Comparison of ENCODE assay signal across 15 mouse cellular contexts in the genomic region with DNA sequence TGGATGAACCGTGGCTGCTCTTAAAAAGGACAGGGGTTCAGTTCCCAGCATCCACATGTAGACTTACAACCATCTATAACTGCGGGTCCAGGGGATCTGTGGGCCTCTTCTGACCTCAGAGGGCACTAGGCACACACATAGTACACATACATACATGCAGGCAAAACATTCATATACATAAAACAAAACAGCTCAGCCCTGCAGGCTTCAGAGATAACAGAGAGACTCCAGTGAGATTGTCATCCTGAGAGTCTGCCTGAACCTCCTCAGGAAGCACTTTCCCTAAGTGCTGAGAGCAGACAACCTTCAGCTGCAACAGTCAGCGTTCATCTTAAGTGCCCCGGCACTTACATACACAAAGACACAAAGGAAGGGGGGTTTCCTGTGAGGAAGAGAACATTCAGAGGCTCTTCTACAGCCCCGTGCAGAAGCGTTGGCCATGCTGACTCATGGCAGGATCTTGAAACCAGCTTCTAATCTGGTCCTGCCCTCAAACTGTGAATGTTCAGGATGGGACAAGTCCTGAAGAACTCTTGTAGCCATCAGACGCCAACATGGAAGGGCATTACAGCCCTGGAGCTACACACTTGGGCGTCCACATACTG. TPM values are rescaled to one million over a fixed set of nuclear protein-coding genes. Genes with fewer than 3 reads are reported as not detected.
DNase-seq lines count a peak whose midpoint lies in the region; ATAC-seq and TF ChIP-seq lines count a peak whose summit lies in the region.
"Had no signal": no experiment of that assay in that cellular context is flagged by ENCODE, and none has a peak within 500 bp of the region (broad histone marks: within the 10 kb centered on the region; RNA-seq: fewer than 3 reads in every experiment).

No protein-coding gene starts in this region.

- dilution Hi-C loops in CH12.LX (cut with MboI; ENCODE audit: extremely low pct_ligation_motif_present, extremely low pct_unique_long_range_greater_than_20kb, low sequenced_read_pairs): no loop called here

- no peak for TF ChIP-seq POLR2A in CH12.LX (IDR thresholded peaks at IDR 0.05; ENCODE audit: low read depth, low read length)

- no peak for DNase-seq in heart, adult 9 months (ENCODE audit: low spot score in 2 of 2)
- DNase-seq in CH12.LX (ENCODE audit: extremely low read depth): peak; percentile 53
- DNase-seq in forebrain, postnatal 0 days: no peak
- DNase-seq: adrenal gland, adult 2 months; cerebellum, postnatal 14 days; kidney, postnatal 14 days; right cerebral cortex, adult 18-20 months had no signal

- H3K27me3 ChIP-seq in heart, embryonic 16.5 days (ENCODE audit: control insufficient read depth, insufficient read depth, low read length): no peaks in the 10 kb centered on the region
- H3K27me3 ChIP-seq in CH12.LX (replicated peaks): no peaks in the 10 kb centered on the region
- no peaks in the 10 kb centered on the region for H3K27me3 ChIP-seq in liver, embryonic 12.5 days (replicated peaks)
- H3K27me3 ChIP-seq in stomach, embryonic 16.5 days (ENCODE audit: control insufficient read depth, insufficient read depth, low read length): no peaks in the 10 kb centered on the region
- no peaks in the 10 kb centered on the region for H3K27me3 ChIP-seq in forebrain, postnatal 0 days (ENCODE audit: insufficient read depth, low read length)
- no peaks in the 10 kb centered on the region for H3K27me3 ChIP-seq in kidney, embryonic 16.5 days (ENCODE audit: insufficient read depth, low read length)
- H3K27me3 ChIP-seq in forebrain, embryonic 13.5 days: no peaks in the 10 kb centered on the region

- 36% methylated on average over 8 of the region's 8 CpGs for WGBS in heart, embryonic 16.5 days
- WGBS in liver, embryonic 12.5 days (ENCODE audit: insufficient replicate concordance): 25% methylated on average over 8 of the region's 8 CpGs
- WGBS in stomach, embryonic 16.5 days: 45% methylated on average over 8 of the region's 8 CpGs
- 70% methylated on average over 8 of the region's 8 CpGs for WGBS in forebrain, postnatal 0 days
- 51% methylated on average over 8 of the region's 8 CpGs for WGBS in kidney, embryonic 16.5 days
- WGBS in forebrain, embryonic 13.5 days: 76% methylated on average over 8 of the region's 8 CpGs

- no peak overlapping the region for H3K4me2 ChIP-seq in heart, embryonic 16.5 days (ENCODE audit: low read depth, low read length)
- peak overlapping the region; percentile 21 for H3K4me2 ChIP-seq in CH12.LX (ENCODE audit: insufficient read depth, low read depth, poor library complexity, severe bottlenecking)
- H3K4me2 ChIP-seq in liver, embryonic 12.5 days: peak overlapping the region; percentile 19
- no peak overlapping the region for H3K4me2 ChIP-seq in stomach, embryonic 16.5 days (ENCODE audit: low read depth, low read length)
- H3K4me2 ChIP-seq in forebrain, postnatal 0 days (ENCODE audit: low read depth): no peak overlapping the region
- H3K4me2 ChIP-seq in kidney, embryonic 16.5 days (replicated peaks; ENCODE audit: low read depth, low read length): no peak overlapping the region
- H3K4me2 ChIP-seq in forebrain, embryonic 13.5 days: no peak overlapping the region

- peaks cover 5% of the 10 kb centered on the region; the same call in 1 of the 2 replicates for H3K4me1 ChIP-seq in heart, embryonic 16.5 days (ENCODE audit: control insufficient read depth, insufficient read depth, low read length)
- H3K4me1 ChIP-seq in CH12.LX (ENCODE audit: control insufficient read depth in 1 of 2, insufficient read depth in 2 of 2): peaks cover 31 to 47% of the 10 kb centered on the region in 2 experiments
- peaks cover 43% of the 10 kb centered on the region for H3K4me1 ChIP-seq in liver, embryonic 12.5 days
- H3K4me1 ChIP-seq in stomach, embryonic 16.5 days (ENCODE audit: control insufficient read depth, insufficient read depth, low read length): peaks cover 4% of the 10 kb centered on the region; the same call in 1 of the 2 replicates
- H3K4me1 ChIP-seq in forebrain, postnatal 0 days (ENCODE audit: insufficient read depth): no peaks in the 10 kb centered on the region
- H3K4me1 ChIP-seq in kidney, embryonic 16.5 days (ENCODE audit: insufficient read depth, low read length): 0 out of 2 replicates have a peak, but pooled peaks cover 3% of the 10 kb centered on the region
- no peaks in the 10 kb centered on the region for H3K4me1 ChIP-seq in forebrain, embryonic 13.5 days

- ATAC-seq in heart, embryonic 16.5 days (replicated peaks; ENCODE audit: extremely low read depth, insufficient read depth, low FRiP score): 0 out of 2 replicates have a peak, but pooled peaks have one; percentile 28
- peak; percentile 77 for ATAC-seq in liver, embryonic 12.5 days
- peak; percentile 37; the same call in 1 of the 2 replicates for ATAC-seq in stomach, embryonic 16.5 days (ENCODE audit: insufficient read depth, low FRiP score)
- ATAC-seq in forebrain, postnatal 0 days: no peak
- ATAC-seq in kidney, embryonic 16.5 days (ENCODE audit: low FRiP score, low TSS enrichment): no peak
- ATAC-seq in forebrain, embryonic 13.5 days: no peak
- ATAC-seq: midbrain, embryonic 16.5 days had no signal

- in situ Hi-C loops in CH12.LX (cut with MboI; ENCODE audit: low pct_ligation_motif_present, low pct_unique_long_range_greater_than_20kb, low sequenced_read_pairs): no loop called here

- no peak overlapping the region for H3K4me3 ChIP-seq in heart, embryonic 16.5 days (ENCODE audit: low read length)
- H3K4me3 ChIP-seq in CH12.LX (replicated peaks in 1 of 3; ENCODE audit: low read depth in 2 of 3, low read length in 2 of 3, poor library complexity in 1 of 3): no peak overlapping the region
- H3K4me3 ChIP-seq in liver, embryonic 12.5 days: no peak overlapping the region
- no peak overlapping the region for H3K4me3 ChIP-seq in stomach, embryonic 16.5 days (replicated peaks; ENCODE audit: low read length)
- no peak overlapping the region for H3K4me3 ChIP-seq in forebrain, postnatal 0 days (ENCODE audit: low read depth, low read length)
- no peak overlapping the region for H3K4me3 ChIP-seq in kidney, embryonic 16.5 days (ENCODE audit: low read length)
- H3K4me3 ChIP-seq in forebrain, embryonic 13.5 days: no peak overlapping the region

- no peak for TF ChIP-seq RAD21 in CH12.LX (IDR thresholded peaks at IDR 0.05; ENCODE audit: low read depth, low read length)

- H3K36me3 ChIP-seq in heart, embryonic 16.5 days (ENCODE audit: control insufficient read depth, insufficient read depth): no peaks in the 10 kb centered on the region
- H3K36me3 ChIP-seq in CH12.LX (replicated peaks in 1 of 2; ENCODE audit: control insufficient read depth in 1 of 2, insufficient read depth in 1 of 2, low read length in 1 of 2): peaks cover 0 to 10% of the 10 kb centered on the region in 2 experiments
- H3K36me3 ChIP-seq in liver, embryonic 12.5 days: no peaks in the 10 kb centered on the region
- H3K36me3 ChIP-seq in stomach, embryonic 16.5 days (ENCODE audit: control insufficient read depth, insufficient read depth, low read length): no peaks in the 10 kb centered on the region
- H3K36me3 ChIP-seq in forebrain, postnatal 0 days (ENCODE audit: insufficient read depth): no peaks in the 10 kb centered on the region
- H3K36me3 ChIP-seq in kidney, embryonic 16.5 days (ENCODE audit: insufficient read depth, low read length): no peaks in the 10 kb centered on the region
- H3K36me3 ChIP-seq in forebrain, embryonic 13.5 days (ENCODE audit: poor library complexity, severe bottlenecking): no peaks in the 10 kb centered on the region

- no peaks in the 10 kb centered on the region for H3K79me2 ChIP-seq in CH12.LX (replicated peaks; ENCODE audit: control insufficient read depth, extremely low read depth, insufficient read depth, poor library complexity, severe bottlenecking)

- peaks cover 7% of the 10 kb centered on the region; the same call in 1 of the 2 replicates for H3K9me3 ChIP-seq in heart, embryonic 16.5 days (replicated peaks; ENCODE audit: control insufficient read depth, low read length)
- H3K9me3 ChIP-seq in CH12.LX (replicated peaks; ENCODE audit: low read length): peaks cover 20% of the 10 kb centered on the region
- H3K9me3 ChIP-seq in liver, embryonic 12.5 days (replicated peaks): 0 out of 2 replicates have a peak, but pooled peaks cover 5% of the 10 kb centered on the region
- no peaks in the 10 kb centered on the region for H3K9me3 ChIP-seq in stomach, embryonic 16.5 days (replicated peaks; ENCODE audit: control insufficient read depth, low read length)
- H3K9me3 ChIP-seq in forebrain, postnatal 0 days (ENCODE audit: low read length): no peaks in the 10 kb centered on the region
- peaks cover 5% of the 10 kb centered on the region; the same call in 1 of the 2 replicates for H3K9me3 ChIP-seq in kidney, embryonic 16.5 days (ENCODE audit: low read length)
- H3K9me3 ChIP-seq in forebrain, embryonic 13.5 days (replicated peaks): no peaks in the 10 kb centered on the region

- no peak overlapping the region for H3K9ac ChIP-seq in heart, embryonic 16.5 days (ENCODE audit: low read length)
- H3K9ac ChIP-seq in CH12.LX (ENCODE audit: insufficient read depth, low read depth): no peak overlapping the region
- peak overlapping the region; percentile 14; the same call in 1 of the 2 replicates for H3K9ac ChIP-seq in liver, embryonic 12.5 days
- no peak overlapping the region for H3K9ac ChIP-seq in stomach, embryonic 16.5 days (ENCODE audit: low read length)
- no peak overlapping the region for H3K9ac ChIP-seq in forebrain, postnatal 0 days
- H3K9ac ChIP-seq in kidney, embryonic 16.5 days (replicated peaks; ENCODE audit: low read length): no peak overlapping the region
- H3K9ac ChIP-seq in forebrain, embryonic 13.5 days: no peak overlapping the region

- no peak overlapping the region for H3K27ac ChIP-seq in heart, embryonic 16.5 days (ENCODE audit: low read length)
- H3K27ac ChIP-seq in CH12.LX (ENCODE audit: insufficient read depth, low read depth): peak overlapping the region; percentile 43; the same call in 1 of the 2 replicates
- peak overlapping the region; percentile 73 for H3K27ac ChIP-seq in liver, embryonic 12.5 days
- H3K27ac ChIP-seq in stomach, embryonic 16.5 days (ENCODE audit: low read length): no peak overlapping the region
- no peak overlapping the region for H3K27ac ChIP-seq in forebrain, postnatal 0 days (ENCODE audit: low read depth, low read length)
- no peak overlapping the region for H3K27ac ChIP-seq in kidney, embryonic 16.5 days (ENCODE audit: low read length)
- no peak overlapping the region for H3K27ac ChIP-seq in forebrain, embryonic 13.5 days

- no peak for TF ChIP-seq CTCF in CH12.LX (conservative IDR thresholded peaks at IDR 0.05 in 1 of 2, IDR thresholded peaks at IDR 0.05 in 1 of 2; ENCODE audit: low read depth in 2 of 2, low read length in 2 of 2)
- no peak for TF ChIP-seq CTCF in forebrain, postnatal 0 days (IDR thresholded peaks at IDR 0.05; ENCODE audit: low read depth)

- TF ChIP-seq EP300 in CH12.LX (IDR thresholded peaks at IDR 0.05; ENCODE audit: low read length): no peak

RNA-seq across cellular contexts. Expression of a gene that starts 27.5 kb away (rescaled TPM):
- 71.3 and 75.1 TPM in 2 replicates for polyA plus RNA-seq in heart, embryonic 16.5 days (2015; fragmentation: Nextera tagmentation; extraction: Ambion mirVana)
- total RNA-seq in CH12.LX (2012; rRNA removed) (27.5 and 32.1 TPM in 2 replicates), CH12.LX (2014; rRNA removed) (34.8 and 36.1 TPM in 2 replicates)
- 35.6 and 37.9 TPM in 2 replicates for polyA plus RNA-seq in CH12.LX (2012; ENCODE audit: insufficient read length, low read depth)
- polyA plus RNA-seq in liver, embryonic 12.5 days (2016; fragmentation: Nextera tagmentation; extraction: Ambion mirVana): 26.0 and 27.0 TPM in 2 replicates
- polyA plus RNA-seq in stomach, embryonic 16.5 days (2015; fragmentation: Nextera tagmentation; extraction: Ambion mirVana): 52.3 and 58.1 TPM in 2 replicates
- total RNA-seq in forebrain, postnatal 0 days (2014; rRNA removed): 5.0 and 7.9 TPM in 2 replicates
- polyA plus RNA-seq in forebrain, postnatal 0 days (2015; fragmentation: Nextera tagmentation; extraction: Ambion mirVana): 9.2 and 11.1 TPM in 2 replicates
- 38.8 and 45.1 TPM in 2 replicates for polyA plus RNA-seq in kidney, embryonic 16.5 days (2015; fragmentation: Nextera tagmentation; extraction: Ambion mirVana)
- polyA plus RNA-seq in forebrain, embryonic 13.5 days (2015; fragmentation: Nextera tagmentation; extraction: Ambion mirVana): 5.9 TPM in 2 replicates

RNA-seq across cellular contexts. Expression of a gene that starts 41.9 kb away (rescaled TPM):
- polyA plus RNA-seq in heart, embryonic 16.5 days (2015; fragmentation: Nextera tagmentation; extraction: Ambion mirVana): not detected in 2 replicates
- total RNA-seq in CH12.LX (2012; rRNA removed) (not detected in 2 replicates), CH12.LX (2014; rRNA removed) (not detected in 2 replicates)
- polyA plus RNA-seq in CH12.LX (2012; ENCODE audit: insufficient read length, low read depth): not detected in 2 replicates
- polyA plus RNA-seq in liver, embryonic 12.5 days (2016; fragmentation: Nextera tagmentation; extraction: Ambion mirVana): not detected in 2 replicates
- polyA plus RNA-seq in stomach, embryonic 16.5 days (2015; fragmentation: Nextera tagmentation; extraction: Ambion mirVana): not detected in 2 replicates
- 6.1 TPM in 1 of 2 replicates, not detected in the other for total RNA-seq in forebrain, postnatal 0 days (2014; rRNA removed)
- polyA plus RNA-seq in forebrain, postnatal 0 days (2015; fragmentation: Nextera tagmentation; extraction: Ambion mirVana): not detected in 2 replicates
- polyA plus RNA-seq in kidney, embryonic 16.5 days (2015; fragmentation: Nextera tagmentation; extraction: Ambion mirVana): not detected in 2 replicates
- polyA plus RNA-seq in forebrain, embryonic 13.5 days (2015; fragmentation: Nextera tagmentation; extraction: Ambion mirVana): not detected in 2 replicates
- polyA plus RNA-seq: adrenal gland, adult 2 months; gonadal fat pad, adult 2 months; limb, embryonic 11.5 days; midbrain, embryonic 16.5 days had no signal

RNA-seq across cellular contexts. Expression of a gene that starts 51.6 kb away (rescaled TPM):
- polyA plus RNA-seq in heart, embryonic 16.5 days (2015; fragmentation: Nextera tagmentation; extraction: Ambion mirVana): 40.9 and 41.1 TPM in 2 replicates
- 32.1 and 32.8 TPM in 2 replicates for total RNA-seq in CH12.LX (2012; rRNA removed)
- 34.9 and 40.3 TPM in 2 replicates for total RNA-seq in CH12.LX (2014; rRNA removed)
- 40.1 and 49.4 TPM in 2 replicates for polyA plus RNA-seq in CH12.LX (2012; ENCODE audit: insufficient read length, low read depth)
- polyA plus RNA-seq in liver, embryonic 12.5 days (2016; fragmentation: Nextera tagmentation; extraction: Ambion mirVana): 24.5 and 27.8 TPM in 2 replicates
- polyA plus RNA-seq in stomach, embryonic 16.5 days (2015; fragmentation: Nextera tagmentation; extraction: Ambion mirVana): 47.2 and 47.3 TPM in 2 replicates
- total RNA-seq in forebrain, postnatal 0 days (2014; rRNA removed): 76.7 and 82.6 TPM in 2 replicates
- polyA plus RNA-seq in forebrain, postnatal 0 days (2015; fragmentation: Nextera tagmentation; extraction: Ambion mirVana): 22.7 and 33.6 TPM in 2 replicates
- polyA plus RNA-seq in kidney, embryonic 16.5 days (2015; fragmentation: Nextera tagmentation; extraction: Ambion mirVana): 67.3 and 71.8 TPM in 2 replicates
- 45.9 and 47.4 TPM in 2 replicates for polyA plus RNA-seq in forebrain, embryonic 13.5 days (2015; fragmentation: Nextera tagmentation; extraction: Ambion mirVana)

Comparison
In these comparisons a context has a peak if more than half of its experiments do, and no peak if none do; other contexts are left out.
1. ATAC-seq: peak in heart, embryonic 16.5 days (single experiment), liver, embryonic 12.5 days (single experiment) and stomach, embryonic 16.5 days (single experiment); none in forebrain, postnatal 0 days (single experiment), kidney, embryonic 16.5 days (single experiment) and forebrain, embryonic 13.5 days (single experiment).
2. H3K27ac ChIP-seq: peak in CH12.LX (single experiment) and liver, embryonic 12.5 days (single experiment); none in heart, embryonic 16.5 days (single experiment), stomach, embryonic 16.5 days (single experiment), forebrain, postnatal 0 days (single experiment), kidney, embryonic 16.5 days (single experiment) and forebrain, embryonic 13.5 days (single experiment).
3. H3K4me2 ChIP-seq: peak in CH12.LX (single experiment) and liver, embryonic 12.5 days (single experiment); none in heart, embryonic 16.5 days (single experiment), stomach, embryonic 16.5 days (single experiment), forebrain, postnatal 0 days (single experiment), kidney, embryonic 16.5 days (single experiment) and forebrain, embryonic 13.5 days (single experiment).